Mouse (Mus musculus) megakaryocyte, embryonic 14.5 days (primary cell): ENCODE measurements around the gene Tns2. TPM values are rescaled to one million over a fixed set of nuclear protein-coding genes. Genes with fewer than 3 reads are reported as not detected.

Source experiments
- H3K27me3 ChIP-seq: replicated peaks from 2 replicates; pipeline ENCODE3; 2012; ENCODE audit warnings: inconsistent platforms
- H3K36me3 ChIP-seq: replicated peaks from 2 replicates; pipeline ENCODE3; 2012; ENCODE audit warnings: low read length, inconsistent platforms, mixed read lengths
- H3K4me1 ChIP-seq: 2 replicates; pipeline ENCODE4 v1.6.1; 2012; ENCODE audit warnings: inconsistent platforms
- H3K4me3 ChIP-seq: replicated peaks from 2 replicates; pipeline ENCODE3; 2012; ENCODE audit warnings: moderate library complexity, mild to moderate bottlenecking, inconsistent platforms
- H3K9me3 ChIP-seq: 2 replicates; pipeline ENCODE4 v1.6.1; 2012; ENCODE audit warnings: inconsistent platforms
- FLI1 ChIP-seq: IDR thresholded peaks from 2 replicates; pipeline ENCODE4 v1.6.1; 2012; ENCODE audit warnings: low read length, inconsistent platforms, mixed read lengths
- GATA1 ChIP-seq: IDR thresholded peaks from 3 replicates; pipeline ENCODE4 v1.6.1; 2012; ENCODE audit warnings: mixed read lengths, low read length, inconsistent platforms, borderline replicate concordance
- polyA plus RNA-seq: library from polyadenylated mRNA; stranded (reverse); fragments of >175 nt; gene quantifications from 2 replicates; pipeline ENCODE4 v1.2.3, GENCODE M21; 2012; ENCODE audit warnings: low replicate concordance; ENCODE audit not compliant: insufficient read depth

Gene Tns2
- polyA plus RNA-seq, 1 experiment: 0.43 TPM

DNA sequence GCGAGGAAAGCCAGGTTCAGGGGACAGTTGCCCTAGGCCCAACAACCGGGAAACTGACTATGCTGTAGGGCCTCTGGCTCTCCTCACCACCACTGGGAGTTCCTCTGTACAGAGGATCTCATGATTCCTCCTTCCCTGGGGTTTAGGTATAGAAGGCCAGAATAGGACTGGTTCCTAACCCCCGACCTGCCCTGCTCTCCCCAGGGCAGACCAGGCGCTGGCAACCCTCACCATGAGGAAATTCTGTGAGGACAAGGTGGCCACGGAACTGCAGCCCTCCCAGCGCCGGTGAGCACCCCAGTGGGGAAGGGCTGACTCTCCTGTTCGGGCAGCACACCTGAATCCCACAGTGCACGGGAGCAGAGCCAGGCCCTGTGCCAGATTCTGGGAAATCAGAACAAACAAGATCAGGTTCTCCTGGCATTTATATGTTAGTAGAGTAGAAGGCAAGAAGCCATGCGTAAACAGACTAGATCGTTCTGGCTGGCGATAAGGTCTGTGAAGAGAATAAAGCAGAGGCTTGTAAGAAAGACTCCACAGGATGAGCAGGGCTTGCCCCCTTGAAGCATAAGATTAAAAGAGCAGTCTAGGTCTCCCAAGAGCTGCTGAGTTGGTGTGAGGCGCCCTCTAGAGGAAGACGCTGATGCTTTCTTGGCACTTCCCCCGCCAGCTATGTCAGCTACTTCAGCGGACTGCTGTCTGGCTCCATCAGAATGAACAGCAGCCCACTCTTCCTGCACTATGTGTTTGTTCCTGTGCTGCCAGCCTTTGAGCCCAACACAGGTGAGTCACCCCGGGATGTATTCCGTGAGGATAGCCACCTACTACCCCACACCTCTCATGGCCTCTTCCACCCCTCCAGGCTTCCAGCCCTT, 8.7 kb downstream of the Tns2 start:
- Histone ChIP-seq H3K4me1 (peaks cover 61% of the 10 kb centered on the region), H3K36me3 (no peaks in the 10 kb centered on the region), H3K4me3 (peak overlapping the region; percentile 50), H3K27me3 (peaks cover 62% of the 10 kb centered on the region), H3K9me3 (no peaks in the 10 kb centered on the region)
- TF ChIP-seq GATA1: no peak
- no peak for TF ChIP-seq FLI1

DNA sequence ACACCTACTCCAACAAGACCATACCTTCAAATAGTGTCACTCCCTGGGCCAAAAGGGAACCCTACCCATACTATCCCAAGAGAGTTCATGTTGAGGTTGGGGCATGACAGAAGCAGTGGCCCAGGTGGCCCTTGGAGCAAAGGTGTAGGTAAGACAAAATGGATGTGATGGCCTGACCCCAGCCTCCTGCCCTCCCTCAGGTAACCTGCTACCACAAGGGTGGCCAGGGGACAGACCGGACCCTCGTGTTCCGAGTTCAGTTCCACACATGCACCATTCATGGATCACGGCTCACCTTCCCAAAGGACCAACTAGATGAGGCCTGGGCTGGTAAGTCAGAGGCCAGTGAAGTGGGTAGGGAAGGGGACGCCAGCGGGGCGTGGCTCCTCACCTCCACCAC, 10.1 kb downstream of the Tns2 start:
- Histone ChIP-seq H3K27me3 (peaks cover 52% of the 10 kb centered on the region), H3K4me3 (no peak overlapping the region), H3K4me1 (peaks cover 50% of the 10 kb centered on the region), H3K9me3 (no peaks in the 10 kb centered on the region), H3K36me3 (peaks cover 2% of the 10 kb centered on the region)
- TF ChIP-seq FLI1 (no peak), GATA1 (no peak)

DNA sequence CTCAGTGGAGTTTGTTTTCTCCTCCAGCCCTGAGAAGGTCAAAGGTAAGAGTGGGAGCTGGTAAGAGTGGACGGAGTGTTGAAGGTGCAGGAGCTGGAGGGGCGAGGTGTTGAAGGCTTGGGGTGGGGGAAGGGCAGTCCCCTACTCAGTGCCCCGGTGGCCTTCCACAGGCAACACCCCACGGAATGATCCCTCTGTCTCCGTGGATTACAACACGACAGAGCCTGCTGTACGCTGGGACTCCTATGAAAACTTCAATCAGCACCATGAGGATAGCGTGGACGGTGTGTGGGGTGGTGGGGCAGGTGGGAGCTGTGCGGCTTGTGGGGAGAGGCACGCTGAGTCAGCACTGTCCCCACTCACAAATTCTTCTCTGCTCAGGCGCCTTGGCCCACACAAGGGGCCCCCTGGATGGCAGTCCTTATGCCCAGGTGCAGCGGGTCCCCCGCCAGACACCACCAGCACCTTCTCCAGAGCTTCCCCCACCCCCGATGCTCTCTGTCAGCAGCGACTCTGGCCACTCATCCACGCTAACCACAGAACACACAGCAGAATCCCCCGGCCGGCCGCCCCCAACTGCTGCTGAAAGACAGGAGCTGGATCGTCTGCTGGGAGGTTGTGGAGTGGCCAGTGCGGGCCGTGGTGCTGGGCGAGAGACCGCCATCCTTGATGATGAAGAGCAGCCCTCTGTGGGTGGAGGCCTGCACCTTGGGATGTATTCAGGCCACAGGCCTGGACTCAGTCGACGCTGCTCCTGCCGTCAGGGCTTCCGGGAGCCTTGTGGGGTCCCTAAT, 10.7 kb downstream of the Tns2 start:
- H3K36me3 ChIP-seq: peaks cover 8% of the 10 kb centered on the region
- H3K9me3 ChIP-seq: no peaks in the 10 kb centered on the region
- H3K27me3 ChIP-seq: peaks cover 46% of the 10 kb centered on the region
- peaks cover 49% of the 10 kb centered on the region for H3K4me1 ChIP-seq
- TF ChIP-seq GATA1 (no peak), FLI1 (no peak)
- H3K4me3 ChIP-seq: no peak overlapping the region

DNA sequence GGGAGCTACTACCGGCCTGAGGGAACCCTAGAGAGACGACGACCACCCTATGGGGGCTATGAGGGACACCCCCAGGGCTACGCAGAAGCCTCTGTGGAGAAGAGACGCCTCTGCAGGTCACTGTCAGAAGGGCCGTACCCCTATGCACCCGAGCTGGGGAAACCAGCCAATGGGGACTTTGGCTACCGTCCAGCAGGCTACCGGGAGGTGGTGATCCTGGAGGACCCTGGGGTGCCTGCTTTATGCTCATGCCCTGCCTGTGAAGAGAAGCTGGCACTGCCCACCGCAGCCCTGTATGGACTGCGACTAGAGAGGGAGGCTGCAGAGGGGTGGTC, 11.2 kb downstream of the Tns2 start:
- TF ChIP-seq GATA1: no peak
- TF ChIP-seq FLI1: no peak
- H3K4me3 ChIP-seq: peak overlapping the region; percentile 18
- H3K4me1 ChIP-seq: peaks cover 49% of the 10 kb centered on the region
- H3K9me3 ChIP-seq: no peaks in the 10 kb centered on the region
- H3K36me3 ChIP-seq: peaks cover 14% of the 10 kb centered on the region
- peaks cover 40% of the 10 kb centered on the region for H3K27me3 ChIP-seq

DNA sequence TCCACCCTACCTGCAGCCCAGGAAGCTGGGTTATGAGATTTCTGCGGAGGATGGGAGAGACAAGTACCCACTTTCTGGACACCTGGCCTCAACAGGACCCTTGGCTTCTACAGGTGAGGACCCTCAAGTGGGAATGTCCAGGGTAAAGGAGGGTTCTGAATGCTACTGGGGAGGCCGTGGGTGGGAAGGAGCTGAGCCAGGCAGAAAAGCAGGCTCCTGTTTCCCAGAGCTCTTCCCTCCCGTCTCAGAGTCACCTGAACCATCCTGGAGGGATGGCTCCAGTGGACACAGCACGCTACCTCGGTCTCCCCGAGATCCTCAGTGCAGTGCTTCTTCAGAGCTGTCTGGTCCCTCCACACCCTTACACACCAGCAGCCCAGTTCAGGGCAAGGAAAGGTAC, 12.0 kb downstream of the Tns2 start:
- Histone ChIP-seq H3K4me1 (peaks cover 49% of the 10 kb centered on the region), H3K27me3 (peaks cover 34% of the 10 kb centered on the region), H3K4me3 (no peak overlapping the region), H3K9me3 (no peaks in the 10 kb centered on the region), H3K36me3 (peaks cover 21% of the 10 kb centered on the region)
- TF ChIP-seq GATA1 (no peak), FLI1 (no peak)

DNA sequence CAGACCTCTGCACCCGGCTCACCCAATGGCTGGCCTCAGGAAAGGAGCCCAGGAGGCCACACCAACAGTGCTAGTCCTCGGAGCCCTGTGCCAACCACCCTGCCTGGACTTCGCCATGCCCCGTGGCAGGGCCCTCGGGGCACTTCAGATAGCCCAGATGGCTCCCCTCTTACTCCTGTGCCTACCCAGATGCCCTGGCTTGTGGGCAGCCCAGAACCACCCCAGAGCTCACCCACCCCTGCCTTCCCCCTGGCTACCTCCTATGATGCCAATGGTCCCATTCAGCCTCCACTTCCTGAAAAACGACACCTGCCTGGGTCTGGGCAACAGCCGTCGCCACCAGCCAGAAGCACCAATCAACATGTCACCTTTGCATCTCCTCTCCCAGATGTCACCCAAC, 12.6 kb downstream of the Tns2 start:
- peaks cover 49% of the 10 kb centered on the region for H3K4me1 ChIP-seq
- no peaks in the 10 kb centered on the region for H3K9me3 ChIP-seq
- peaks cover 29% of the 10 kb centered on the region for H3K27me3 ChIP-seq
- no peak overlapping the region for H3K4me3 ChIP-seq
- no peak for TF ChIP-seq GATA1
- TF ChIP-seq FLI1: no peak
- peaks cover 27% of the 10 kb centered on the region for H3K36me3 ChIP-seq

DNA sequence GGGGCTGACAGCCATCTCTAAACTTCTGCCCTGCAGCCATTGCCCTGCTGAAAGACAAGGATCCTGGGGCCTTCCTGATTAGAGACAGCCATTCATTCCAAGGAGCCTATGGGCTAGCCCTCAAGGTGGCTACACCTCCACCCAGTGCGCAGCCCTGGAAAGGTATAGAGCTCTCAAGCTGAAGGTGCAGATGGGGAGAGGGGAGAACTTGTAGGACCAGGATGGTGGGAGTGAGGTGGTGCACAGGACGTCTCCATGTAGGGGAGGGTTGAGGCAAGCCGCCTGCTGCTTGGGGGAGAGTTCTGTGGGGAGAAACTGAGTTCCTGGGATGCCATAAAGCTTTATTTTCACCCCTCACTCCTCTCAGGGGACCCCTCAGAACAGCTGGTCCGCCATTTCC, 13.5 kb downstream of the Tns2 start:
- H3K4me3 ChIP-seq: no peak overlapping the region
- peaks cover 29% of the 10 kb centered on the region for H3K27me3 ChIP-seq
- TF ChIP-seq GATA1 (no peak), FLI1 (no peak)
- H3K4me1 ChIP-seq: peaks cover 47% of the 10 kb centered on the region
- H3K36me3 ChIP-seq: peaks cover 36% of the 10 kb centered on the region
- no peaks in the 10 kb centered on the region for H3K9me3 ChIP-seq

DNA sequence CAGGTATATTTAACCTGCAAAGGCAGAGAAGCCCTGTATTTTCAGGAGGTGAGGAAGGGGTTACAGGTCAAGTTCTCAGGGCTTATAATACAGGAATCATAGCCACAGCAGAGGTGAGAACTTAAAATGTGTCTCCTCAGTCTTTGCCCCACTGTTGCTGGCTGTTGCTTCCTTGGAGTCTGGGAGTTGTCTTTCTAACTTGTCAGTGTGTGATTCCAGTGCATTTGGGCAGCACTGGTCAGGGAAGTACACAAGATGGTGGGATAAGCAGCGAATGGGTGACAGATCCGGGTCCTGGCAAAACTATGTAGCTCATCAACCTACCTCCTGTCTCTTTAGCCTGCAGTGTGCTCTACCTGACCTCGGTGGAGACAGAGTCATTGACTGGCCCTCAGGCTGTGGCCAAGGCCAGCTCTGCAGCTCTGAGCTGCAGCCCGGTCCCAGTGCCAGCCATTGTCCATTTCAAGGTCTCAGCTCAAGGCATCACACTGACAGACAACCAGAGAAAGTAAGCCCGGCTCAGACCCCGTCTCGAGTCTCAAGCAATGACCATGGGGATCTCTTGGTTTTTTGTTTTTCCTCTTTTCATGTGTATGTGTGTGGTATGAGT, 14.5 kb downstream of the Tns2 start:
- Histone ChIP-seq H3K36me3 (peaks cover 47% of the 10 kb centered on the region), H3K9me3 (no peaks in the 10 kb centered on the region), H3K4me3 (no peak overlapping the region), H3K27me3 (peaks cover 29% of the 10 kb centered on the region), H3K4me1 (peaks cover 37% of the 10 kb centered on the region)
- no peak for TF ChIP-seq FLI1
- TF ChIP-seq GATA1: no peak

DNA sequence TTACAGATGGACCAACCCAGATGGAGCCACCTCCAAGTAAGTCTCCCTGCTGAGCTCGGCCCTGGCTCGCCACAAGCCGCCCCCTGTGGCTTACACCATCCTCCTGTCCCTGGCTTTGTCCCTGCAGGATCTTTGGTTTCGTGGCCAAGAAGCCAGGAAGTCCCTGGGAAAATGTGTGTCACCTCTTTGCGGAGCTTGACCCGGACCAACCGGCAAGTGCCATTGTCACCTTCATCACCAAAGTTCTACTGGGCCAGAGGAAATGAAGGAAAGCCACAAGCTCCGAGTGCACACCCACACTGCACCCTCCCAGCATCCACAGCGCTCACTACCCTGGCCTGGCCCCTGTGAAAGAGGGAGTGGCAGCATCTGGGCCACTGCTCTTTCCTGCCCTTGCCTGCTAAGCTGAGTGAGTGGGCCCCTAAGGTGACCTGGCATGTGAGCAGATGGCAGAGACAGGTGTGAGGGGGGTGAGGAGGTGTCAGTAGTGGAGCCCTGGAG, 15.6 kb downstream of the Tns2 start:
- H3K4me1 ChIP-seq: peaks cover 31% of the 10 kb centered on the region
- no peaks in the 10 kb centered on the region for H3K9me3 ChIP-seq
- H3K36me3 ChIP-seq: peaks cover 57% of the 10 kb centered on the region
- peaks cover 22% of the 10 kb centered on the region for H3K27me3 ChIP-seq
- H3K4me3 ChIP-seq: peak overlapping the region; percentile 38
- no peak for TF ChIP-seq GATA1
- no peak for TF ChIP-seq FLI1
